Mouse (Mus musculus): Measurements from ENCODE around the gene Ppp1r9b. TPM values are rescaled to one million over a fixed set of nuclear protein-coding genes. Genes with fewer than 3 reads are reported as not detected.

Gene Ppp1r9b
- 0.93 TPM for polyA plus RNA-seq (2014; fragmentation: Illumina TruSeq; extraction: RNeasy Lipid Tissue Mini Kit (QIAGEN cat#74804); ENCODE audit: low read depth, low replicate concordance)

GRCm38 (mm10) chr11:94990749-94991577 is at the start of gene Ppp1r9b:
Ppp1r9b (plus strand) TSS chr11:94991035.

GRCm38 (mm10) chr11:94967419-94967818 is 23.4 kb upstream of the Ppp1r9b start, which contains the start of gene Hils1:
Hils1 (plus strand) TSS chr11:94967593.

GRCm38 (mm10) chr11:94976199-94976598 is 14.6 kb upstream of the Ppp1r9b start, which contains the start of gene Sgca:
Sgca (minus strand) TSS chr11:94976327.

GRCm38 (mm10) chr11:95009629-95010014 is 18.8 kb downstream of the Ppp1r9b start, which contains the start of gene Samd14:
Samd14 (plus strand) TSS chr11:95009879.

GRCm38 (mm10) chr11:95041139-95041609 is 50.3 kb downstream of the Ppp1r9b start, which contains the start of gene Pdk2:
Pdk2 (minus strand) TSS chr11:95041354.

Other genes starting within 250 kb of the Ppp1r9b start
- not detected for gene Cdc34b, start 249.3 kb upstream of the Ppp1r9b start, polyA plus RNA-seq (2014; fragmentation: Illumina TruSeq; extraction: RNeasy Lipid Tissue Mini Kit (QIAGEN cat#74804); ENCODE audit: low read depth, low replicate concordance)
- gene Tmem92, start 208.3 kb upstream of the Ppp1r9b start, polyA plus RNA-seq (2014; fragmentation: Illumina TruSeq; extraction: RNeasy Lipid Tissue Mini Kit (QIAGEN cat#74804); ENCODE audit: low read depth, low replicate concordance) = not detected
- gene Col1a1, start 54.8 kb upstream of the Ppp1r9b start, polyA plus RNA-seq (2014; fragmentation: Illumina TruSeq; extraction: RNeasy Lipid Tissue Mini Kit (QIAGEN cat#74804); ENCODE audit: low read depth, low replicate concordance) = 0.66 TPM
- not detected for gene Hils1, start 23.4 kb upstream of the Ppp1r9b start, polyA plus RNA-seq (2014; fragmentation: Illumina TruSeq; extraction: RNeasy Lipid Tissue Mini Kit (QIAGEN cat#74804); ENCODE audit: low read depth, low replicate concordance)
- gene Sgca, start 14.7 kb upstream of the Ppp1r9b start, polyA plus RNA-seq (2014; fragmentation: Illumina TruSeq; extraction: RNeasy Lipid Tissue Mini Kit (QIAGEN cat#74804); ENCODE audit: low read depth, low replicate concordance) = not detected
- gene Samd14, start 18.8 kb downstream of the Ppp1r9b start, polyA plus RNA-seq (2014; fragmentation: Illumina TruSeq; extraction: RNeasy Lipid Tissue Mini Kit (QIAGEN cat#74804); ENCODE audit: low read depth, low replicate concordance) = not detected
- gene Pdk2, start 50.3 kb downstream of the Ppp1r9b start, polyA plus RNA-seq (2014; fragmentation: Illumina TruSeq; extraction: RNeasy Lipid Tissue Mini Kit (QIAGEN cat#74804); ENCODE audit: low read depth, low replicate concordance) = 12.4 TPM
- 0.53 TPM for gene Itga3, start 85.8 kb downstream of the Ppp1r9b start, polyA plus RNA-seq (2014; fragmentation: Illumina TruSeq; extraction: RNeasy Lipid Tissue Mini Kit (QIAGEN cat#74804); ENCODE audit: low read depth, low replicate concordance)
- gene Dlx3, start 129.1 kb downstream of the Ppp1r9b start, polyA plus RNA-seq (2014; fragmentation: Illumina TruSeq; extraction: RNeasy Lipid Tissue Mini Kit (QIAGEN cat#74804); ENCODE audit: low read depth, low replicate concordance) = not detected
- gene Dlx4, start 155.2 kb downstream of the Ppp1r9b start, polyA plus RNA-seq (2014; fragmentation: Illumina TruSeq; extraction: RNeasy Lipid Tissue Mini Kit (QIAGEN cat#74804); ENCODE audit: low read depth, low replicate concordance) = 0.24 TPM

Measured in liver, adult 10 weeks (tissue).